Mouse (Mus musculus) embryonic fibroblast, embryonic 13.5 days (primary cell): ENCODE measurements at regions not wholly inside any gene's neighbourhood (a gene's known extent, or its start where the extent isn't known, plus 50 kb on each side); places are given as distances from the start of the nearest gene placed in this dataset.
A peak's percentile ranks its signal among the peaks of the same experiment; 100 is the strongest.

Experiments used
- H3K27ac ChIP-seq: 2 replicates; pipeline ENCODE4 v1.5.1; 2012; ENCODE audit warnings: low read length, control low read depth, inconsistent platforms; ENCODE audit not compliant: insufficient read depth
- H3K4me1 ChIP-seq: 2 replicates; pipeline ENCODE4 v1.6.1; 2011; ENCODE audit warnings: low read length; ENCODE audit not compliant: control insufficient read depth, insufficient read depth
- H3K4me3 ChIP-seq: 2 replicates; pipeline ENCODE4 v1.5.1; 2011; ENCODE audit warnings: mild to moderate bottlenecking, control low read depth, low read length; ENCODE audit not compliant: insufficient read depth
- CTCF ChIP-seq: IDR thresholded peaks from 2 replicates; pipeline ENCODE4 v1.5.1; 2011; ENCODE audit warnings: mild to moderate bottlenecking, control low read depth, low read length, moderate library complexity, borderline replicate concordance; ENCODE audit not compliant: insufficient read depth
- POLR2A ChIP-seq: IDR thresholded peaks from 2 replicates; pipeline ENCODE4 v1.6.1; 2011; ENCODE audit warnings: low read depth, mild to moderate bottlenecking, control low read depth, low read length, moderate library complexity

DNA sequence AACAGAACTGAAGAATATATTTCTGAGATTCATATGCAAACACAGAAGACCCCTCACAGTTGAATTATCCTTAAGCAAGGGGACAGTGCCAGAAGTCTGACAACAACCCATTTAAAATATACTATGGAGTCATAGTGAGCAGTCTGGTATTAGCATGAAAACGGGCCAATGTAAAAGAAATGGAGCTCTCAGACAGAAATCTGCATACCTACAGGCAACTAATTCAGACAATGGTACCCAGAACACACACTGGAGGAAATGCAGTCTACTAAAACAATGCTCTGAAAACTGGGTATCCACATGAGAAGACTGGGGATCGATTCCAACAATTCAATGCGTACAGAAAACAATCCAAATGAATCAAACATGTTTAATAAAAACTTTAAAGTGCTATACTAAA is 832.1 kb downstream of the Efna5 start:
- peak overlapping the region; percentile 5; the same call in 1 of the 2 replicates for H3K27ac ChIP-seq
- TF ChIP-seq CTCF (no peak), POLR2A (no peak)
- no peak overlapping the region for H3K4me3 ChIP-seq
- no peaks in the 10 kb centered on the region for H3K4me1 ChIP-seq

DNA sequence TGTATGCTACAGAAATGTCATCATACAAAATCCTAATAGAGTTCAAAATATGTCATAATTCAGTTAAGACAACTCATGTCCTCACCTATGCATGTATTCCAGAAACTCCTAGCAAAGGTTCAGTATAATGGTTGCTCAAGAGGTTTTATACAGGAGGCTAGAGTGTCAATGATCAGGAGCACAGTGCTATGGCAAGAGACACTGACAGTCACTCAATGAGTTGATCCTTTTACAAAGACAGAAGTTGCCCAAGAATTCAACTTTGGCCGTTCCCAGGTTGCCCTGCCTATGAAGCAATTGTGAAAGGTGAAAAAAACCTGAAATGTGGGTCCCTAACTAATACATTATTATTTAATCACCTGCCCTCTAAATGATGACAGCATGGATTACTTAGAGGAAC is 850.5 kb downstream of the Efna5 start:
- TF ChIP-seq CTCF, result no peak

More for the DNA sequence above, 850.5 kb downstream of the Efna5 start:
- no peak overlapping the region for H3K27ac ChIP-seq
- H3K4me1 ChIP-seq, result no peaks in the 10 kb centered on the region
- no peak overlapping the region for H3K4me3 ChIP-seq
